Mouse (Mus musculus): Measurements from ENCODE around the gene Samd10. TPM values are rescaled to one million over a fixed set of nuclear protein-coding genes. Genes with fewer than 3 reads are reported as not detected.

Gene Samd10
- polyA plus RNA-seq (2012; rRNA removed; ENCODE audit: low replicate concordance), result 5.7 and 18.6 TPM in 2 replicates

GRCm38 (mm10) chr2:181598454-181599351, at the start of gene Samd10:
Samd10 (minus strand) TSS chr2:181599212.

DNA sequence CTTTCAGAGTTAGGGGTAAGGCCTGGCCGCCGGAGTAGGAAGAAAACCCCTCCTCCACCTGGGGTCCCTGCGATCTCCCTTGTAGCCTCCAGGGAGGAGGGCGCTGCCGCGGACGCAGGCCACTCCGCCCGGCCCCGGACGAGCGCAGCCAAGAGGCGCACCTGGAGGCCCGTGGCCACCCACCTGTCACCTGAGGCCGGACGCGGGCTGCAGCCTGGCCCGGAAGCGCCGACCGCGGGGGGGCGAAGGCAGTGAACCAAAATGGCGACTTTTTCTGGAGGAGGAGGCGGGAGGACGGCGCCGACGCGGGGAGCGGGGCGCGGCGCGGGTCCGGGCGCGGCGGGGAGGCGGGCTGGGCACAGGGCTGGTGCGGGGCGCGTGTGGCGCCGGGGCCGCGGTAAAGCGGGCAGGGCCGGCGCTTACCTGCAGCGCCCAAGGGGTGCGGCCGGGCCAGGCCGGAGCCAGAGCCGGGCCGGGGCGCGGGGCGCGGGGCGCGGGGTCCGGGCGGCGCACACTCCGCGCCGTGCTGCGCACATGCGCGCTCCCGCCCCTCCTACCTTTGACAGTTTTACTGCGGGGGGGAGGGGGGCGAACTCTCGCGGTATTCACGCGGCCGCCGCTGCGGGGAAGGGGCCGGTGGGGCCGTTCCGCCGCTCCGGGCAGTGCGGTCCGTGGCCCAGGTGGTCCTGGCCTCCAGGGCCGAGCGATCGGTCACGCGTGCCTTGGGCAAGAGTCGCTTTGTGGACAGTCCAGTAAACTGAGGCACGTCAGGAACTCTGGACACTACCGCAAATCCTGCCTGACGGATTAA, 6.6 kb downstream of the Samd10 start, which contains the start of gene Zfp512b:
TSS of gene Zfp512b (minus strand) at position 573 of the 811 bp plus-strand sequence.

GRCm38 (mm10) chr2:181591528-181592085, 7.4 kb downstream of the Samd10 start, which contains the start of gene Prpf6:
Prpf6 (plus strand) TSS chr2:181591868.

GRCm38 (mm10) chr2:181584411-181584942, 14.5 kb downstream of the Samd10 start, which contains the start of gene Uckl1:
Uckl1 (minus strand) TSS chr2:181584892.

Other genes with a start within 250 kb of the Samd10 start
- 34.1 and 66.0 TPM in 2 replicates for gene Zgpat, start 234.3 kb downstream of the Samd10 start, polyA plus RNA-seq (2012; rRNA removed; ENCODE audit: low replicate concordance)
- 40.8 and 63.9 TPM in 2 replicates for gene Arfrp1, start 233.8 kb downstream of the Samd10 start, polyA plus RNA-seq (2012; rRNA removed; ENCODE audit: low replicate concordance)
- 42.7 and 88.5 TPM in 2 replicates for gene Lime1, start 219.1 kb downstream of the Samd10 start, polyA plus RNA-seq (2012; rRNA removed; ENCODE audit: low replicate concordance)
- gene Zbtb46, start 139.8 kb downstream of the Samd10 start, polyA plus RNA-seq (2012; rRNA removed; ENCODE audit: low replicate concordance), result 15.9 and 17.4 TPM in 2 replicates
- 0.09 TPM in 1 of 2 replicates, not detected in the other for gene Abhd16b, start 106.0 kb downstream of the Samd10 start, polyA plus RNA-seq (2012; rRNA removed; ENCODE audit: low replicate concordance)
- 66.8 and 68.3 TPM in 2 replicates for gene Tpd52l2, start 102.1 kb downstream of the Samd10 start, polyA plus RNA-seq (2012; rRNA removed; ENCODE audit: low replicate concordance)
- 84.6 and 85.6 TPM in 2 replicates for gene Dnajc5, start 78.7 kb downstream of the Samd10 start, polyA plus RNA-seq (2012; rRNA removed; ENCODE audit: low replicate concordance)
- gene Uckl1, start 14.3 kb downstream of the Samd10 start, polyA plus RNA-seq (2012; rRNA removed; ENCODE audit: low replicate concordance), result 127 and 167 TPM in 2 replicates
- 19.6 and 30.6 TPM in 2 replicates for gene Prpf6, start 7.3 kb downstream of the Samd10 start, polyA plus RNA-seq (2012; rRNA removed; ENCODE audit: low replicate concordance)
- gene Zfp512b, start 6.4 kb downstream of the Samd10 start, polyA plus RNA-seq (2012; rRNA removed; ENCODE audit: low replicate concordance), result 43.7 and 126 TPM in 2 replicates
- gene Gm29797, start 57.8 kb upstream of the Samd10 start, polyA plus RNA-seq (2012; rRNA removed; ENCODE audit: low replicate concordance), result 0.18 TPM in 1 of 2 replicates, not detected in the other
- gene Sox18, start 72.4 kb upstream of the Samd10 start, polyA plus RNA-seq (2012; rRNA removed; ENCODE audit: low replicate concordance), result 119 and 168 TPM in 2 replicates
- 14.7 and 37.5 TPM in 2 replicates for gene Tcea2, start 81.1 kb upstream of the Samd10 start, polyA plus RNA-seq (2012; rRNA removed; ENCODE audit: low replicate concordance)
- gene Rgs19, start 94.8 kb upstream of the Samd10 start, polyA plus RNA-seq (2012; rRNA removed; ENCODE audit: low replicate concordance), result 110 and 123 TPM in 2 replicates
- not detected in 2 replicates for gene Lkaaear1, start 99.2 kb upstream of the Samd10 start, polyA plus RNA-seq (2012; rRNA removed; ENCODE audit: low replicate concordance)
- gene Oprl1, start 115.8 kb upstream of the Samd10 start, polyA plus RNA-seq (2012; rRNA removed; ENCODE audit: low replicate concordance), result 0.21 and 0.55 TPM in 2 replicates
- gene Myt1, start 164.1 kb upstream of the Samd10 start, polyA plus RNA-seq (2012; rRNA removed; ENCODE audit: low replicate concordance), result not detected in 2 replicates
- 27.4 and 35.0 TPM in 2 replicates for gene Pcmtd2, start 238.6 kb upstream of the Samd10 start, polyA plus RNA-seq (2012; rRNA removed; ENCODE audit: low replicate concordance)